Mouse (Mus musculus) naive thymus-derived CD4-positive, alpha-beta T cell, adult 2 months (primary cell): ENCODE data around the gene Ceacam2.
"Not testable (repeated sequence)": the region's sequence is repeated elsewhere in the genome, so short reads cannot be mapped to it uniquely, and the experiment has no call there.

ENCODE experiments used
- DNase-seq: peaks from one replicate; pipeline ENCODE4 v3.0.0-alpha.2; 2011; ENCODE audit warnings: low read depth

Gene Ceacam2

GRCm38 (mm10) chr7:25539376-25539907, at the start of gene Ceacam2:
TSS of gene Ceacam2 (minus strand) at chr7:25539857.
- DNase-seq, result not testable (repeated sequence)

GRCm38 (mm10) chr7:25585351-25586204, 45.9 kb upstream of the Ceacam2 start:
- no peak for DNase-seq

- no peak for DNase-seq
These were observed 45.0 kb upstream of the Ceacam2 start for GRCm38 (mm10) chr7:25584651-25585050.

- DNase-seq, result no peak
These were observed 42.7 kb upstream of the Ceacam2 start for GRCm38 (mm10) chr7:25582301-25582810.

GRCm38 (mm10) chr7:25579441-25579840, 39.8 kb upstream of the Ceacam2 start:
- no peak for DNase-seq

GRCm38 (mm10) chr7:25576793-25577437, 37.3 kb upstream of the Ceacam2 start:
- peak; percentile 71 for DNase-seq

- DNase-seq, result peak; percentile 52
These were observed 36.7 kb upstream of the Ceacam2 start for GRCm38 (mm10) chr7:25576308-25576707.

- peak; percentile 63 for DNase-seq
These were observed 36.2 kb upstream of the Ceacam2 start for GRCm38 (mm10) chr7:25575870-25576269.

GRCm38 (mm10) chr7:25575105-25575504, 35.4 kb upstream of the Ceacam2 start:
- no peak for DNase-seq

GRCm38 (mm10) chr7:25573806-25574205, 34.1 kb upstream of the Ceacam2 start:
- not testable (repeated sequence) for DNase-seq

- no peak for DNase-seq
These were observed 29.1 kb upstream of the Ceacam2 start for GRCm38 (mm10) chr7:25568721-25569120.

- DNase-seq, result peak; percentile 47
These were observed 1.8 kb upstream of the Ceacam2 start for GRCm38 (mm10) chr7:25541464-25541863.

GRCm38 (mm10) chr7:25539954-25540353, 297 bp upstream of the Ceacam2 start:
- peak; percentile 47 for DNase-seq

GRCm38 (mm10) chr7:25530837-25531236, 8.8 kb downstream of the Ceacam2 start:
- DNase-seq, result no peak

- not testable (repeated sequence) for DNase-seq
These were observed 23.4 kb downstream of the Ceacam2 start for GRCm38 (mm10) chr7:25516070-25516777.

GRCm38 (mm10) chr7:25515667-25516066, 24.0 kb downstream of the Ceacam2 start:
- not testable (repeated sequence) for DNase-seq

GRCm38 (mm10) chr7:25509925-25510324, 29.7 kb downstream of the Ceacam2 start:
- DNase-seq, result no peak

- DNase-seq, result no peak
These were observed 45.0 kb downstream of the Ceacam2 start for GRCm38 (mm10) chr7:25494649-25495048.

GRCm38 (mm10) chr7:25490698-25491097, 49.0 kb downstream of the Ceacam2 start:
- DNase-seq, result not testable (repeated sequence)

- not testable (repeated sequence) for DNase-seq
These were observed 50.3 kb downstream of the Ceacam2 start for GRCm38 (mm10) chr7:25489382-25489781.

- no peak for DNase-seq
These were observed 53.5 kb downstream of the Ceacam2 start for GRCm38 (mm10) chr7:25486186-25486585.

GRCm38 (mm10) chr7:25485061-25485460, 54.6 kb downstream of the Ceacam2 start:
- no peak for DNase-seq
